Mouse (Mus musculus): Measurements from ENCODE around the gene Cdh11.

GRCm38 (mm10) chr8:102786467-102787360, 1.3 kb upstream of the Cdh11 start:
- TF ChIP-seq POLR2A (IDR thresholded peaks at IDR 0.05; ENCODE audit: low read depth, low read length) = no peak
- no peak for TF ChIP-seq CTCF (IDR thresholded peaks at IDR 0.05; ENCODE audit: extremely low read depth, insufficient read length, insufficient replicate concordance, low read depth, low read length)

Measured in small intestine, adult 2 months (tissue).